Mouse (Mus musculus) intestine, postnatal 0 days (tissue): ENCODE results near the gene Snx8. TPM values are rescaled to one million over a fixed set of nuclear protein-coding genes. Genes with fewer than 3 reads are reported as not detected.
A peak's percentile ranks its signal among the peaks of the same experiment; 100 is the strongest.
"Not testable (repeated sequence)": the region's sequence is repeated elsewhere in the genome, so short reads cannot be mapped to it uniquely, and the experiment has no call there.

Source experiments
- ATAC-seq: fragments of 200-750 bp; cut with Nextera tagmentation; 2 replicates; pipeline ENCODE4 v1.8.0; 2017; ENCODE audit warnings: mild to moderate bottlenecking, moderate TSS enrichment, moderate library complexity
- H3K27ac ChIP-seq: fragments of 300-500 bp; sonication (generic); 2 replicates; pipeline ENCODE4 v1.5.1; 2014; ENCODE audit warnings: mild to moderate bottlenecking, low read depth, low read length, moderate library complexity
- H3K27me3 ChIP-seq: fragments of 300-500 bp; sonication (generic); replicated peaks from 2 replicates; pipeline ENCODE4 v1.6.1; 2014; ENCODE audit warnings: low read length, mixed read lengths; ENCODE audit not compliant: control insufficient read depth, insufficient read depth
- H3K36me3 ChIP-seq: fragments of 300-500 bp; sonication (generic); 2 replicates; pipeline ENCODE4 v1.6.1; 2014; ENCODE audit warnings: mild to moderate bottlenecking, moderate library complexity; ENCODE audit not compliant: control insufficient read depth, insufficient read depth
- H3K4me1 ChIP-seq: fragments of 300-500 bp; sonication (generic); replicated peaks from 2 replicates; pipeline ENCODE4 v1.6.1; 2014; ENCODE audit warnings: antibody characterized with exemption, low read length, mixed read lengths; ENCODE audit not compliant: control insufficient read depth, insufficient read depth
- H3K4me2 ChIP-seq: fragments of 300-500 bp; sonication (generic); replicated peaks from 2 replicates; pipeline ENCODE4 v1.6.1; 2014; ENCODE audit warnings: low read depth, mild to moderate bottlenecking, moderate library complexity
- H3K4me3 ChIP-seq: fragments of 300-500 bp; sonication (generic); 2 replicates; pipeline ENCODE4 v1.5.1; 2014; ENCODE audit warnings: low read depth, low read length
- H3K9ac ChIP-seq: fragments of 300-500 bp; sonication (generic); 2 replicates; pipeline ENCODE4 v1.6.1; 2014; ENCODE audit warnings: mild to moderate bottlenecking, low read depth, low read length
- H3K9me3 ChIP-seq: fragments of 300-500 bp; sonication (generic); 2 replicates; pipeline ENCODE4 v1.6.1; 2016; ENCODE audit warnings: mixed run types; ENCODE audit not compliant: control insufficient read depth
- CTCF ChIP-seq: sonication (generic); IDR thresholded peaks from 2 replicates; pipeline ENCODE4 v1.5.1; 2016; ENCODE audit warnings: low read depth, mild to moderate bottlenecking, control low read depth, antibody characterized with exemption, moderate library complexity
- WGBS: fragments of 180-500 bp; shearing (Covaris S2); extraction: QIAGEN DNeasy Blood & Tissue Kit; methylation state at CpG from one replicate; pipeline ENCODE4 v1.1.7; 2014; 5-methylcytosine and 5-hydroxymethylcytosine counted together
- polyA plus RNA-seq: library from polyadenylated mRNA; unstranded; fragments of >200 nt; fragmentation: Nextera tagmentation; extraction: Ambion mirVana; gene quantifications from 2 replicates; pipeline ENCODE4 v1.2.1, GENCODE M21; 2015

Gene Snx8
- polyA plus RNA-seq, 1 experiment from 2014 or later: 67.5 TPM

GRCm38 (mm10) chr5:140369466-140369865 is 19.6 kb downstream of the Snx8 start:
- Histone ChIP-seq H3K27me3 (no peaks in the 10 kb centered on the region), H3K4me1 (0 out of 2 replicates have a peak, but pooled peaks cover 2% of the 10 kb centered on the region), H3K36me3 (no peaks in the 10 kb centered on the region; the same call in 1 of the 2 replicates), H3K27ac (no peak overlapping the region), H3K4me2 (no peak overlapping the region), H3K9me3 (no peaks in the 10 kb centered on the region), H3K4me3 (no peak overlapping the region), H3K9ac (no peak overlapping the region)
- no peak for TF ChIP-seq CTCF
- 55% methylated on average over 2 of the region's 2 CpGs for WGBS
- no peak for ATAC-seq

GRCm38 (mm10) chr5:140368926-140369325 is 20.1 kb downstream of the Snx8 start:
- WGBS: 80% methylated on average over 4 of the region's 4 CpGs
- TF ChIP-seq CTCF: no peak
- H3K4me2 ChIP-seq: no peak overlapping the region
- no peak overlapping the region for H3K4me3 ChIP-seq
- no peaks in the 10 kb centered on the region for H3K27me3 ChIP-seq
- H3K9me3 ChIP-seq: no peaks in the 10 kb centered on the region
- H3K36me3 ChIP-seq: no peaks in the 10 kb centered on the region; the same call in 1 of the 2 replicates
- H3K9ac ChIP-seq: no peak overlapping the region
- ATAC-seq: no peak
- 0 out of 2 replicates have a peak, but pooled peaks cover 2% of the 10 kb centered on the region for H3K4me1 ChIP-seq
- H3K27ac ChIP-seq: no peak overlapping the region

DNA sequence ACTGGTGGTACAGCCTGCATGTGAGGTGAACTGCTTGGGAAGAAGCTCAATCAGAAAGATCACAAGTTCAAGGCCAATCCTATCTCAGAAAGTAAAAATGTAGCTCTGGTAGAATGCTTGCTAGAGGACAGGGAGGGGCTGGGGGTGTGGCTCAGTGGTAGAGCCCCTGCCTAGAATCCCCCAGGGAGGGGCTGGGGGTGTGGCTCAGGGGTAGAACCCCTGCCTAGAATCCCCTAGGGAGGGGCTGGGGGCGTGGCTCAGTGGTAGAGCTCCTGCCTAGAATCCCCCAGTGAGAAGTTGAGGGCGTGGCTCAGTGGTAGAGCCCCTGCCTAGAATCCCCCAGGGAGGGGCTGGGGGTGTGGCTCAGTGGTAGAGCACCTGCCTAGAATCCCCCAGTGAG is 20.9 kb downstream of the Snx8 start:
- not testable (repeated sequence) for H3K9me3 ChIP-seq, H3K36me3 ChIP-seq, H3K4me3 ChIP-seq, ATAC-seq, H3K4me2 ChIP-seq, H3K9ac ChIP-seq, H3K4me1 ChIP-seq, H3K27ac ChIP-seq, H3K27me3 ChIP-seq
- WGBS: 84% methylated on average over 2 of the region's 2 CpGs

GRCm38 (mm10) chr5:140364415-140364814 is 24.6 kb downstream of the Snx8 start:
- Histone ChIP-seq H3K9ac (no peak overlapping the region), H3K27me3 (no peaks in the 10 kb centered on the region), H3K4me1 (0 out of 2 replicates have a peak, but pooled peaks cover 2% of the 10 kb centered on the region), H3K9me3 (no peaks in the 10 kb centered on the region), H3K4me3 (no peak overlapping the region), H3K27ac (peak overlapping the region; percentile 41; the same call in 1 of the 2 replicates), H3K36me3 (peaks cover under 1% of the 10 kb centered on the region; the same call in 1 of the 2 replicates), H3K4me2 (no peak overlapping the region)
- WGBS: 51% methylated on average over 5 of the region's 5 CpGs
- TF ChIP-seq CTCF: no peak
- ATAC-seq: peak; percentile 38; the same call in 1 of the 2 replicates

- Histone ChIP-seq H3K4me1 (no peaks in the 10 kb centered on the region), H3K9me3 (no peaks in the 10 kb centered on the region), H3K36me3 (peaks cover 31% of the 10 kb centered on the region), H3K4me3 (peak overlapping the region; percentile 26), H3K9ac (peak overlapping the region; percentile 22; the same call in 1 of the 2 replicates), H3K4me2 (peak overlapping the region; percentile 56), H3K27me3 (no peaks in the 10 kb centered on the region), H3K27ac (peak overlapping the region; percentile 74)
- peak; percentile 72 for ATAC-seq
- 52% methylated on average over 14 of the region's 14 CpGs for WGBS
- no peak for TF ChIP-seq CTCF
Observed at GRCm38 (mm10) chr5:140359930-140360674, 29.0 kb downstream of the Snx8 start.

- Histone ChIP-seq H3K27ac (peak overlapping the region; percentile 57), H3K4me2 (no peak overlapping the region; the same call in 1 of the 2 replicates), H3K4me1 (no peaks in the 10 kb centered on the region), H3K4me3 (no peak overlapping the region), H3K36me3 (peaks cover 57% of the 10 kb centered on the region), H3K9ac (no peak overlapping the region), H3K9me3 (no peaks in the 10 kb centered on the region), H3K27me3 (no peaks in the 10 kb centered on the region)
- 65% methylated on average over 3 of the region's 3 CpGs for WGBS
- TF ChIP-seq CTCF: no peak
- no peak for ATAC-seq
Observed at GRCm38 (mm10) chr5:140357466-140357865, 31.6 kb downstream of the Snx8 start.
